Mouse (Mus musculus): ENCODE results near the gene Slc10a6. TPM values are rescaled to one million over a fixed set of nuclear protein-coding genes. Genes with fewer than 3 reads are reported as not detected.

The Slc10a6 gene
- polyA plus RNA-seq, 1 experiment from 2014 or later = 0.34 TPM

- Histone ChIP-seq H3K4me3 (ENCODE audit: low read length) (no peak overlapping the region), H3K36me3 (ENCODE audit: control insufficient read depth, insufficient read depth, low read length) (no peaks in the 10 kb centered on the region), H3K27ac (ENCODE audit: low read depth, low read length) (no peak overlapping the region), H3K9ac (ENCODE audit: low read depth, low read length) (no peak overlapping the region), H3K27me3 (replicated peaks; ENCODE audit: control insufficient read depth, insufficient read depth, low read length) (no peaks in the 10 kb centered on the region), H3K4me1 (ENCODE audit: control insufficient read depth, insufficient read depth, low read depth, low read length) (peaks cover 2% of the 10 kb centered on the region; the same call in 1 of the 2 replicates), H3K9me3 (ENCODE audit: control insufficient read depth, low read length) (no peaks in the 10 kb centered on the region), H3K4me2 (ENCODE audit: low read length) (no peak overlapping the region)
- no peak for ATAC-seq
- 22% methylated on average over 3 of the region's 3 CpGs for WGBS
Observed at GRCm38 (mm10) chr5:103659571-103659970, 30.4 kb upstream of the Slc10a6 start.

GRCm38 (mm10) chr5:103658921-103659320 lies 29.7 kb upstream of the Slc10a6 start:
- Histone ChIP-seq H3K4me2 (ENCODE audit: low read length) (no peak overlapping the region), H3K36me3 (ENCODE audit: control insufficient read depth, insufficient read depth, low read length) (no peaks in the 10 kb centered on the region), H3K9ac (ENCODE audit: low read depth, low read length) (no peak overlapping the region), H3K4me1 (ENCODE audit: control insufficient read depth, insufficient read depth, low read depth, low read length) (peaks cover 2% of the 10 kb centered on the region; the same call in 1 of the 2 replicates), H3K9me3 (ENCODE audit: control insufficient read depth, low read length) (no peaks in the 10 kb centered on the region), H3K4me3 (ENCODE audit: low read length) (no peak overlapping the region), H3K27ac (ENCODE audit: low read depth, low read length) (no peak overlapping the region), H3K27me3 (replicated peaks; ENCODE audit: control insufficient read depth, insufficient read depth, low read length) (no peaks in the 10 kb centered on the region)
- no peak for ATAC-seq
- WGBS = 70% methylated on average over 5 of the region's 5 CpGs

GRCm38 (mm10) chr5:103655346-103656118 lies 26.3 kb upstream of the Slc10a6 start, which contains the start of gene 1700016H13Rik:
TSS of gene 1700016H13Rik (minus strand) at chr5:103656010.
- ATAC-seq = peak; percentile 73
- Histone ChIP-seq H3K4me3 (ENCODE audit: low read length) (peak within 1 kb of the TSS; percentile 65), H3K27ac (ENCODE audit: low read depth, low read length) (no peak within 1 kb of the TSS), H3K9ac (ENCODE audit: low read depth, low read length) (peak within 1 kb of the TSS; percentile 80), H3K4me2 (ENCODE audit: low read length) (peak within 1 kb of the TSS; percentile 100), H3K36me3 (ENCODE audit: control insufficient read depth, insufficient read depth, low read length) (no peaks in the 10 kb centered on the region), H3K4me1 (ENCODE audit: control insufficient read depth, insufficient read depth, low read depth, low read length) (peaks cover 2% of the 10 kb centered on the region; the same call in 1 of the 2 replicates), H3K27me3 (replicated peaks; ENCODE audit: control insufficient read depth, insufficient read depth, low read length) (no peaks in the 10 kb centered on the region), H3K9me3 (ENCODE audit: control insufficient read depth, low read length) (no peaks in the 10 kb centered on the region)
- WGBS = under 1% methylated on average over 47 of the region's 56 CpGs

- no peaks in the 10 kb centered on the region for H3K27me3 ChIP-seq (replicated peaks; ENCODE audit: control insufficient read depth, insufficient read depth, low read length)
- H3K9ac ChIP-seq (ENCODE audit: low read depth, low read length) = no peak overlapping the region
- peak; percentile 2; the same call in 1 of the 2 replicates for ATAC-seq
- peaks cover 2% of the 10 kb centered on the region; the same call in 1 of the 2 replicates for H3K4me1 ChIP-seq (ENCODE audit: control insufficient read depth, insufficient read depth, low read depth, low read length)
- H3K4me3 ChIP-seq (ENCODE audit: low read length) = peak overlapping the region; percentile 65; the same call in 1 of the 2 replicates
- H3K9me3 ChIP-seq (ENCODE audit: control insufficient read depth, low read length) = no peaks in the 10 kb centered on the region
- no peak overlapping the region for H3K27ac ChIP-seq (ENCODE audit: low read depth, low read length)
- no peaks in the 10 kb centered on the region for H3K36me3 ChIP-seq (ENCODE audit: control insufficient read depth, insufficient read depth, low read length)
- peak overlapping the region; percentile 100 for H3K4me2 ChIP-seq (ENCODE audit: low read length)
- 62% methylated on average over 4 of the region's 4 CpGs for WGBS
Observed at GRCm38 (mm10) chr5:103654780-103655179, 25.6 kb upstream of the Slc10a6 start.

GRCm38 (mm10) chr5:103654225-103654624 lies 25.0 kb upstream of the Slc10a6 start:
- H3K9me3 ChIP-seq (ENCODE audit: control insufficient read depth, low read length) = no peaks in the 10 kb centered on the region
- WGBS = 29% methylated on average over 6 of the region's 6 CpGs

GRCm38 (mm10) chr5:103647320-103647719 lies 18.1 kb upstream of the Slc10a6 start:
- Histone ChIP-seq H3K4me3 (ENCODE audit: low read length) (no peak overlapping the region), H3K9me3 (ENCODE audit: control insufficient read depth, low read length) (no peaks in the 10 kb centered on the region), H3K4me1 (ENCODE audit: control insufficient read depth, insufficient read depth, low read depth, low read length) (no peaks in the 10 kb centered on the region), H3K4me2 (ENCODE audit: low read length) (no peak overlapping the region), H3K9ac (ENCODE audit: low read depth, low read length) (no peak overlapping the region), H3K27me3 (replicated peaks; ENCODE audit: control insufficient read depth, insufficient read depth, low read length) (no peaks in the 10 kb centered on the region), H3K36me3 (ENCODE audit: control insufficient read depth, insufficient read depth, low read length) (no peaks in the 10 kb centered on the region), H3K27ac (ENCODE audit: low read depth, low read length) (no peak overlapping the region)
- ATAC-seq = no peak
- WGBS = 85% methylated on average over 3 of the region's 3 CpGs

More at GRCm38 (mm10) chr5:103654225-103654624, 25.0 kb upstream of the Slc10a6 start:
- peaks cover 2% of the 10 kb centered on the region; the same call in 1 of the 2 replicates for H3K4me1 ChIP-seq (ENCODE audit: control insufficient read depth, insufficient read depth, low read depth, low read length)
- H3K36me3 ChIP-seq (ENCODE audit: control insufficient read depth, insufficient read depth, low read length) = no peaks in the 10 kb centered on the region
- no peak overlapping the region for H3K4me3 ChIP-seq (ENCODE audit: low read length)
- no peak overlapping the region for H3K27ac ChIP-seq (ENCODE audit: low read depth, low read length)
- no peak overlapping the region for H3K4me2 ChIP-seq (ENCODE audit: low read length)
- no peak overlapping the region for H3K9ac ChIP-seq (ENCODE audit: low read depth, low read length)
- no peak for ATAC-seq
- H3K27me3 ChIP-seq (replicated peaks; ENCODE audit: control insufficient read depth, insufficient read depth, low read length) = no peaks in the 10 kb centered on the region

GRCm38 (mm10) chr5:103644167-103644566 lies 15.0 kb upstream of the Slc10a6 start:
- H3K4me3 ChIP-seq (ENCODE audit: low read length) = no peak overlapping the region
- no peaks in the 10 kb centered on the region for H3K4me1 ChIP-seq (ENCODE audit: control insufficient read depth, insufficient read depth, low read depth, low read length)
- 94% methylated on average over 1 of the region's 1 CpGs for WGBS
- H3K27me3 ChIP-seq (replicated peaks; ENCODE audit: control insufficient read depth, insufficient read depth, low read length) = no peaks in the 10 kb centered on the region
- H3K9me3 ChIP-seq (ENCODE audit: control insufficient read depth, low read length) = no peaks in the 10 kb centered on the region
- no peak overlapping the region for H3K27ac ChIP-seq (ENCODE audit: low read depth, low read length)
- no peaks in the 10 kb centered on the region for H3K36me3 ChIP-seq (ENCODE audit: control insufficient read depth, insufficient read depth, low read length)
- ATAC-seq = no peak
- no peak overlapping the region for H3K4me2 ChIP-seq (ENCODE audit: low read length)
- no peak overlapping the region for H3K9ac ChIP-seq (ENCODE audit: low read depth, low read length)

GRCm38 (mm10) chr5:103637162-103637561 lies 8.0 kb upstream of the Slc10a6 start:
- Histone ChIP-seq H3K36me3 (ENCODE audit: control insufficient read depth, insufficient read depth, low read length) (no peaks in the 10 kb centered on the region), H3K9ac (ENCODE audit: low read depth, low read length) (no peak overlapping the region), H3K9me3 (ENCODE audit: control insufficient read depth, low read length) (no peaks in the 10 kb centered on the region), H3K4me2 (ENCODE audit: low read length) (no peak overlapping the region), H3K27me3 (replicated peaks; ENCODE audit: control insufficient read depth, insufficient read depth, low read length) (no peaks in the 10 kb centered on the region), H3K27ac (ENCODE audit: low read depth, low read length) (no peak overlapping the region), H3K4me3 (ENCODE audit: low read length) (no peak overlapping the region), H3K4me1 (ENCODE audit: control insufficient read depth, insufficient read depth, low read depth, low read length) (no peaks in the 10 kb centered on the region)
- WGBS = 87% methylated on average over 2 of the region's 2 CpGs
- ATAC-seq = no peak

- no peak for ATAC-seq
- WGBS = 70% methylated on average over 9 of the region's 9 CpGs
- H3K9ac ChIP-seq (ENCODE audit: low read depth, low read length) = no peak overlapping the region
- no peaks in the 10 kb centered on the region for H3K36me3 ChIP-seq (ENCODE audit: control insufficient read depth, insufficient read depth, low read length)
- no peak overlapping the region for H3K4me3 ChIP-seq (ENCODE audit: low read length)
- no peak overlapping the region for H3K27ac ChIP-seq (ENCODE audit: low read depth, low read length)
- no peaks in the 10 kb centered on the region for H3K27me3 ChIP-seq (replicated peaks; ENCODE audit: control insufficient read depth, insufficient read depth, low read length)
- H3K9me3 ChIP-seq (ENCODE audit: control insufficient read depth, low read length) = no peaks in the 10 kb centered on the region
- no peak overlapping the region for H3K4me2 ChIP-seq (ENCODE audit: low read length)
- H3K4me1 ChIP-seq (ENCODE audit: control insufficient read depth, insufficient read depth, low read depth, low read length) = 0 out of 2 replicates have a peak, but pooled peaks cover 8% of the 10 kb centered on the region
Observed at GRCm38 (mm10) chr5:103629854-103630580, 814 bp upstream of the Slc10a6 start.
